Mouse (Mus musculus): ENCODE measurements around the gene Jun. TPM values are rescaled to one million over a fixed set of nuclear protein-coding genes. Genes with fewer than 3 reads are reported as not detected.
A peak's percentile ranks its signal among the peaks of the same experiment; 100 is the strongest.

Gene Jun
- total RNA-seq (2021): 100 to 1,000 TPM; 137 to 233 TPM
- 187 and 234 TPM in 2 replicates for polyA plus RNA-seq (2012; rRNA removed)
- long read RNA-seq, transcript Jun-201 (1 exons, 3,189 nt): major isoform, 361 of 363 reads
- long read RNA-seq, partial matches to known transcripts: 0 of 363 reads
- long read RNA-seq, other reads (novel, unspliced or antisense): 2 of 363 reads

- DNase-seq: peak; percentile 100
These were observed at the start of gene Jun for GRCm38 (mm10) chr4:95052025-95052899. Gene Jun (minus strand): TSS chr4:95052222.

GRCm38 (mm10) chr4:95101684-95102083 lies 49.7 kb upstream of the Jun start:
- no peak for DNase-seq

DNA sequence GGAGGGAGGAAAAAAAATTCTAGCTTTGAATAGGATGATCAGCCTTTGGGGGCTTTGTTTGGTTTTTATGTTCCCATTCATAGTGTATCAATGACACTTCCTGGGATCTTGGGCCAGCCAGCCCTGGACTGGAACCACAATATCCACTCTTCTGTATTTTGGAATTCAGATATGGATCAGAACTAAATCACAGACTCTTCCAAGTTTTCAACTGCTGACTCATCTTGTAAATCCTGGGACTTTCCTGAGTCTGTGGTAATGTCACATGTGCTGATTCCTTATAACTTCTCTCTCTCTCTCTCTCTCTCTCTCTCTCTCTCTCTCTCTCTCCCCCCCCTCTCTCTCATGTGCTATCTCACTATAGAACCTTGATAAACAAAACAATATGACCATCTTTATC lies 48.7 kb upstream of the Jun start:
- no peak for DNase-seq

GRCm38 (mm10) chr4:95099373-95099772 lies 47.4 kb upstream of the Jun start:
- no peak for DNase-seq

DNA sequence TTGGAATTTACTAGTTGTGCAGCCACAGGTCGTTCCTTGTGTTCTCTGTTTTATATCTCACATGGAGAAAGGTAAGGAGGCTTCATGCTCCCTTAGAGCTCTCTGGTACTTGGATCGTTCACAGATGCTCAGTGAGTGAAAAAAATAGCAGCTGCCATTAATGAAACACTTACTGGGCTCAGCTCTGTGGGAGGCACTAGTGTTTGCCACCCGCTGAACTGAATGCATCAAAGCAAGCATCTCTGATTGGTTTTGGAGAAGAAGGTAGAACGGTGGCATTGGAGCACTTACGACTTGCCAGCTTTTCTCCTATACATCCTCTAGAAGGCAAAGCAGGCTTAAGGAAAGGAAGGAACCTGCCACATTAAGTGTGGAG lies 46.7 kb upstream of the Jun start:
- DNase-seq: no peak

- DNase-seq: peak; percentile 38
These were observed 46.1 kb upstream of the Jun start for GRCm38 (mm10) chr4:95097942-95098721.

GRCm38 (mm10) chr4:95096731-95097130 lies 44.7 kb upstream of the Jun start:
- no peak for DNase-seq

GRCm38 (mm10) chr4:95095911-95096310 lies 43.9 kb upstream of the Jun start:
- no peak for DNase-seq

DNA sequence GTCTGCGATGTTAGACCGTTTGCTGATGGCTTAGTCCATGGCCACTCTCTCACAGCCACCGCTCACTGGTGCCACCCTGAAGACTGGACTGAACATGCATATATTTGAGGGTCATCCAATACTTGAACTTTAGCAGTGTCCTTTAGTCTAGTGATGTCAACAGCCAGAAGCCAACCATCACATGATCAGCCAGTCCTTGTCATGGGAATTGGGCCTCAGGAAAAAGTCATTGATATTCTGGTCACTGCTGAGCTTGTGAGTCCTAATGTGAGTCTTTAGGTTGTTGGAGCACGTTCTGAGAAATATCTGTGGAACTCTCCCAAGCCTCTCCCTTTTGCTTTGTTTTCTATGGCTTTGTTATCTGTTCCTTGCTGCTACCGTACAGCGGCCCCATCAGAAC lies 43.3 kb upstream of the Jun start:
- DNase-seq: no peak

GRCm38 (mm10) chr4:95094700-95095113 lies 42.7 kb upstream of the Jun start:
- DNase-seq: peak; percentile 57

GRCm38 (mm10) chr4:95093615-95094014 lies 41.6 kb upstream of the Jun start:
- peak; percentile 30 for DNase-seq

DNA sequence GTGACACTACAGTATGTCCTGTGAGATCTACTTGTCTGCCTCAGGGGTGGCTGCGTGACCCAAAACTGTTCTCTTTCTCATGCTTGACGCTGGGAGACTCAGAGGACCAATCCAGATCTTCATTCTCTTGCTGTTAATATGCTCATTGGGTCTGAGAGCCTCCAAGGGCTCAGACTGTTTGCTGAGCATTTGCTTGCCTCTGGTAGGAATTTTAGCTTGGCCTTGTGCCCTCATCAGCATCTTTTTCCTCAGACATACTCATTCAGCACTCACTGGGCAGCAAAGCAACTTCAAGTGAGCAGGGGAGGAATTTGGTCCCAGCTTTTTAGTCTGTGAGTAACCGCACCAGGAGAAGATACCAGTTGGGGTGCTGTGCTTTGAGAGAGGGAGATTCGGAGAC lies 40.5 kb upstream of the Jun start:
- DNase-seq: no peak

GRCm38 (mm10) chr4:95091536-95091935 lies 39.5 kb upstream of the Jun start:
- DNase-seq: no peak

- DNase-seq: no peak
These were observed 37.9 kb upstream of the Jun start for GRCm38 (mm10) chr4:95089968-95090367.

- no peak for DNase-seq
These were observed 37.0 kb upstream of the Jun start for GRCm38 (mm10) chr4:95089053-95089452.

DNA sequence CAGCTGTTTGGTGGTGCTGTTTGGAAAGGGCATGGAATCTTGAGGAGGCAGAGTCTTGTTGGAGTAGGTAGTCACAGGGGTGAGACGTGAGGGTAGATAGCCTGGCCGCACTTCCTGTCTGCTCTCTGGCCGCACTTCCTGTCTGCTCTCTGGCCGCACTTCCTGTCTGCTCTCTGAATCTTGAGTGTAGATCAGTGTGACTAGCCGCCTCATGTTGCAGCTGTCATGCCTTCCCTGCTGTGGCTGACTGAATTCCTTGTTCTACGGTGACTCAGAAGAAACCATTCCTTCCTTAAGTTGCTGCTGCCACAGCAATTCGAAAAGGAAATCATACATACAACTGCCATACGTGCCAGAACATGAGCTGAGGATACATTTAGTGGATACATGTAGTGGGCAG lies 31.9 kb upstream of the Jun start:
- no peak for DNase-seq

- DNase-seq: no peak
These were observed 31.2 kb upstream of the Jun start for GRCm38 (mm10) chr4:95083191-95083729.

GRCm38 (mm10) chr4:95082481-95083088 lies 30.6 kb upstream of the Jun start:
- DNase-seq: peak; percentile 82

DNA sequence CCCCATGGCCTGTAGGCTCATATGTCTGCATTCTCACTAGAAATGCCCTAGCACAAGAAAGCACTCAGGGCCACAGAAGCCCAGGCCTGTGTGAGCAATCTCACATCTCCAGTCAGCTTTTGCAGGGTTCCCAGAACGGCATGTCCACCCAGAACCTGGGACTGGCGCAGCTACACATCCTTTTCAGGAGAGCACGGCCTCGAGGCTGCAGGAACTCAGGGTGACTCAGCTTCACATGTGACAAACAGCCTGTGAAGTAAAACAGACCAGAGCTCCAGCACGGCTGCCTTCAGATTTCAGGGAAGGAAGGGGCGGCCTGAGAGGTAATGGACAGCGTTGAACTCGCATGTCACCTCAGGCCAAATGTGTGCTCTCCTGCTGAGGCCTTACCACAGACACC lies 29.6 kb upstream of the Jun start:
- peak; percentile 84 for DNase-seq

GRCm38 (mm10) chr4:95078625-95079024 lies 26.6 kb upstream of the Jun start:
- DNase-seq: no peak

GRCm38 (mm10) chr4:95076279-95076678 lies 24.3 kb upstream of the Jun start:
- DNase-seq: no peak

DNA sequence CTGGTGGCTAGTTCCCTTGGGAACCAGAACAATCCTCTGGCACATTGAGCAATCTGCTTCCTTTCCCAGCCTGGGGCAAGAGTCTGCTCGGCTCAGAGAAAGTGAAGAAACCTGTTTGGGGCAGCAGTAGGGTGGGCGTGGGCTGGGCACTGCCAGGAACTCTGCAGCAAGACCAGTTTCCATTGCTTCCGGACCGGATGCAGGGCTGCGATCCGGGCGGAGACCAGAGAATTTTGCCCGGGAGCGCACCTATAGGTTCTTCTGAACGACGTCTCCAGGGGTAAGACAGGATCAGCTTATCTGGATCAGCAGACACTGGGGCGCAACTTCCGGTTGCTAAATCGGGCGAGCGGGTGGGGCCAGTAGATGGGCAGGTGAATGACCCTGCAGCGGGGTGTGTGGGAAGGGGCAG lies 23.6 kb upstream of the Jun start:
- no peak for DNase-seq
